Mouse (Mus musculus) heart, postnatal 14 days (tissue): Measurements from ENCODE around the gene G430095P16Rik. TPM values are rescaled to one million over a fixed set of nuclear protein-coding genes. Genes with fewer than 3 reads are reported as not detected.

Source experiments
- total RNA-seq, 2 experiments: library from RNA; stranded (reverse); gene quantifications; 2 replicates each; pipeline ENCODE4 v1.2.3; 2021

Gene G430095P16Rik
- total RNA-seq, 2 experiments from 2014 or later = 0.54 to 0.69 TPM

Other genes starting within 250 kb of the G430095P16Rik start
- 10 to 100 TPM; 26.2 to 29.4 TPM for gene Ier2, start 60.2 kb upstream of the G430095P16Rik start, total RNA-seq
- gene Trmt1, start 36.7 kb upstream of the G430095P16Rik start, total RNA-seq = 10 to 100 TPM; 32.5 to 35.2 TPM
- gene Nacc1, start 35.1 kb upstream of the G430095P16Rik start, total RNA-seq = 10 to 100 TPM; 35.6 to 40.5 TPM
- 1 to 10 TPM; 5.8 to 6.7 TPM for gene Lyl1, start 21.6 kb upstream of the G430095P16Rik start, total RNA-seq
- gene Nfix, start 77.3 kb downstream of the G430095P16Rik start, total RNA-seq = 100 to 1,000 TPM; 276 to 280 TPM
- gene Dand5, start 99.8 kb downstream of the G430095P16Rik start, total RNA-seq = 1 to 10 TPM; 6.1 to 6.4 TPM
- 10 to 100 TPM; 23.0 to 25.0 TPM for gene Gadd45gip1, start 108.5 kb downstream of the G430095P16Rik start, total RNA-seq
- 10 to 100 TPM; 78.9 to 79.9 TPM for gene Rad23a, start 117.7 kb downstream of the G430095P16Rik start, total RNA-seq
- 100 to 1,000 TPM; 262 to 331 TPM for gene Calr, start 123.9 kb downstream of the G430095P16Rik start, total RNA-seq
- 10 to 100 TPM; 23.7 to 27.8 TPM for gene Farsa, start 134.0 kb downstream of the G430095P16Rik start, total RNA-seq
- 1 to 10 TPM; 2.2 to 3.7 TPM for gene Syce2, start 149.1 kb downstream of the G430095P16Rik start, total RNA-seq
- 10 to 100 TPM; 41.4 to 42.0 TPM for gene Gcdh, start 170.9 kb downstream of the G430095P16Rik start, total RNA-seq
- not detected for gene Klf1, start 178.9 kb downstream of the G430095P16Rik start, total RNA-seq
- gene Dnase2a, start 185.6 kb downstream of the G430095P16Rik start, total RNA-seq = 1 to 10 TPM; 5.9 to 7.3 TPM
- not detected for gene Mast1, start 214.4 kb downstream of the G430095P16Rik start, total RNA-seq
- not detected for gene Rtbdn, start 224.0 kb downstream of the G430095P16Rik start, total RNA-seq
- gene Gm49661, start 246.4 kb downstream of the G430095P16Rik start, total RNA-seq = 1 to 10 TPM; 1.1 to 2.7 TPM
- gene Prdx2, start 246.6 kb downstream of the G430095P16Rik start, total RNA-seq = 100 to 1,000 TPM; 627 to 727 TPM
- gene Rnaseh2a, start 246.8 kb downstream of the G430095P16Rik start, total RNA-seq = 10 to 100 TPM; 39.7 to 50.7 TPM